Mouse (Mus musculus): ENCODE results near the gene Rspry1. TPM values are rescaled to one million over a fixed set of nuclear protein-coding genes. Genes with fewer than 3 reads are reported as not detected.

The Rspry1 gene
- total RNA-seq (2021): 10 to 100 TPM; 20.2 to 23.8 TPM
- long read RNA-seq, experiment 1, transcript Rspry1-201 (15 exons, 3,852 nt): major isoform, 25 of 38 reads
- long read RNA-seq, experiment 1, transcript Rspry1-205 (15 exons, 3,397 nt): minor isoform, 6 of 38 reads
- long read RNA-seq, experiment 1, partial matches to known transcripts: 2 of 38 reads
- long read RNA-seq, experiment 1, other reads (novel, unspliced or antisense): 3 of 38 reads
- long read RNA-seq, experiment 2, transcript Rspry1-201 (15 exons, 3,852 nt): major isoform, 16 of 20 reads
- long read RNA-seq, experiment 2, partial matches to known transcripts: 0 of 20 reads
- long read RNA-seq, experiment 2, other reads (novel, unspliced or antisense): 1 of 20 reads

- peak; percentile 100 for DNase-seq
These were observed at the start of gene Rspry1, which contains the start of gene Fam192a for GRCm38 (mm10) chr8:94601607-94602385. Rspry1 (plus strand) TSS chr8:94601937. Fam192a (minus strand) TSS chr8:94601997.

GRCm38 (mm10) chr8:94552696-94553095, 49.0 kb upstream of the Rspry1 start:
- no peak for DNase-seq

- peak; percentile 64 for DNase-seq
These were observed 44.5 kb upstream of the Rspry1 start for GRCm38 (mm10) chr8:94557281-94557680.

GRCm38 (mm10) chr8:94561256-94561655, 40.5 kb upstream of the Rspry1 start:
- no peak for DNase-seq

- peak; percentile 43 for DNase-seq
These were observed 37.3 kb upstream of the Rspry1 start for GRCm38 (mm10) chr8:94564421-94564820.

GRCm38 (mm10) chr8:94566033-94566432, 35.7 kb upstream of the Rspry1 start:
- no peak for DNase-seq

- no peak for DNase-seq
These were observed 35.1 kb upstream of the Rspry1 start for GRCm38 (mm10) chr8:94566446-94567158.

- no peak for DNase-seq
These were observed 34.4 kb upstream of the Rspry1 start for GRCm38 (mm10) chr8:94567159-94567849.

GRCm38 (mm10) chr8:94568098-94568497, 33.6 kb upstream of the Rspry1 start:
- DNase-seq: no peak

- no peak for DNase-seq
These were observed 32.3 kb upstream of the Rspry1 start for GRCm38 (mm10) chr8:94569419-94569818.

- no peak for DNase-seq
These were observed 29.8 kb upstream of the Rspry1 start for GRCm38 (mm10) chr8:94571896-94572295.

GRCm38 (mm10) chr8:94574159-94574907, 27.4 kb upstream of the Rspry1 start:
- DNase-seq: no peak

- DNase-seq: no peak
These were observed 26.6 kb upstream of the Rspry1 start for GRCm38 (mm10) chr8:94575148-94575547.

- no peak for DNase-seq
These were observed 19.8 kb upstream of the Rspry1 start for GRCm38 (mm10) chr8:94581820-94582483.

GRCm38 (mm10) chr8:94582569-94582968, 19.2 kb upstream of the Rspry1 start:
- DNase-seq: no peak

GRCm38 (mm10) chr8:94584238-94584817, 17.4 kb upstream of the Rspry1 start:
- peak; percentile 50 for DNase-seq

- DNase-seq: no peak
These were observed 10.0 kb upstream of the Rspry1 start for GRCm38 (mm10) chr8:94591691-94592090.

GRCm38 (mm10) chr8:94594211-94594610, 7.5 kb upstream of the Rspry1 start:
- DNase-seq: no peak

- DNase-seq: no peak
These were observed 1.3 kb upstream of the Rspry1 start for GRCm38 (mm10) chr8:94600478-94600877.

- peak; percentile 41 for DNase-seq
These were observed 617 bp upstream of the Rspry1 start for GRCm38 (mm10) chr8:94601034-94601606.

Data from adrenal gland, postnatal 10 days (tissue).